In the genomic region with DNA sequence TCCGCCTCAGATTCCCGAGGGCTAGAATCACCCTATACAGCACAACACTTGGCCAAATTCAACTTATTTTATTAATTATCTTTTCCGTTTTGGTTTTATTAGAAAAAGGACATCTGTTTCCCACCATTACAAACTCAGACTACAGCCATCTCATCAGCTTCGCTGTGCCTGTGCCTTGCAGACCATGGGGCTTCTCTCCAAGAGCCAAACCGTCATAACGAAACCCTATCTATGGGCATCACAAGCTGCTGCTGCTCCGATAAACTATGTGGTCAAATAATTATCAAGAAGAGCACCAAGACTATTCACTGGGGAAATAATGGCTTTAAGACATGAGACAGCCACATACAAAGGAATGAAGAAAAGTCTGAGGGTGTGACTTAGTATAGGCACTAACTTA, we compare ENCODE assay signal across 21 mouse cellular contexts. TPM values are rescaled to one million over a fixed set of nuclear protein-coding genes. Genes with fewer than 3 reads are reported as not detected.
A peak's percentile ranks its signal among the peaks of the same experiment; 100 is the strongest.
DNase-seq lines count a peak whose midpoint lies in the region; ATAC-seq and TF ChIP-seq lines count a peak whose summit lies in the region.
"Had no signal": no experiment of that assay in that cellular context is flagged by ENCODE, and none has a peak within 500 bp of the region (broad histone marks: within the 10 kb centered on the region; RNA-seq: fewer than 3 reads in every experiment).

No protein-coding gene starts in this region.

- H3K36me3 ChIP-seq in MEL (ENCODE audit: control insufficient read depth in 1 of 2, insufficient read depth in 2 of 2, low read length in 2 of 2), result peaks cover 0 to 52% of the 10 kb centered on the region in 2 experiments; a peak in 2 of 4 replicates
- H3K36me3 ChIP-seq in liver, embryonic 13.5 days, result no peaks in the 10 kb centered on the region
- no peaks in the 10 kb centered on the region for H3K36me3 ChIP-seq in liver, postnatal 0 days (replicated peaks; ENCODE audit: insufficient read depth, low read length)
- no peaks in the 10 kb centered on the region for H3K36me3 ChIP-seq in lung, postnatal 0 days (ENCODE audit: insufficient read depth, low read length)
- H3K36me3 ChIP-seq: embryonic facial prominence, embryonic 13.5 days; heart, embryonic 10.5 days; hindbrain, embryonic 12.5 days had no signal

- peak in 1 of 2 experiments; percentile 56; a peak in 2 of 4 replicates for TF ChIP-seq POLR2A in MEL (IDR thresholded peaks at IDR 0.05; ENCODE audit: control insufficient read depth in 1 of 2, insufficient read depth in 1 of 2, low read depth in 1 of 2, low read length in 2 of 2, poor library complexity in 1 of 2)

- peak; percentile 54; the same call in 1 of the 2 replicates for ATAC-seq in erythroid progenitor cell, adult 5-6 weeks (replicated peaks; ENCODE audit: low FRiP score, poor library complexity, severe bottlenecking)
- peak; percentile 72 for ATAC-seq in liver, embryonic 13.5 days (ENCODE audit: low read depth)
- peak; percentile 57 for ATAC-seq in liver, postnatal 0 days
- ATAC-seq in lung, postnatal 0 days, result no peak
- ATAC-seq: forebrain, embryonic 14.5 days; hindbrain, embryonic 16.5 days had no signal

- peak; percentile 100 for TF ChIP-seq EP300 in MEL (IDR thresholded peaks at IDR 0.05; ENCODE audit: low read depth in 1 of 2, low read length in 2 of 2)
- TF ChIP-seq EP300 in liver, postnatal 0 days (IDR thresholded peaks at IDR 0.05; ENCODE audit: low read depth), result peak; percentile 93
- TF ChIP-seq EP300 in lung, postnatal 0 days (IDR thresholded peaks at IDR 0.05), result no peak

- DNase-seq in MEL (ENCODE audit: low read depth, low spot score), result peak; percentile 94
- DNase-seq in liver, embryonic 13.5 days, result peak; percentile 34
- DNase-seq in liver, postnatal 0 days, result no peak
- DNase-seq in lung, postnatal 0 days (ENCODE audit: low spot score), result no peak
- no peak for DNase-seq in kidney, postnatal 4 days
- no peak for DNase-seq in heart, adult 18-20 months
- no peak for DNase-seq in frontal cortex, postnatal 14 days (ENCODE audit: low spot score in 2 of 2)
- DNase-seq: adrenal gland, postnatal 10 days; cerebellum, adult 11-12 months; cerebellum, adult 9-10 months; cerebellum, postnatal 25 days; gastrocnemius, postnatal 36 days; heart, postnatal 10 days; heart, postnatal 4 days had no signal

- no peak for TF ChIP-seq CTCF in MEL (IDR thresholded peaks at IDR 0.05 in 2 of 3, conservative IDR thresholded peaks at IDR 0.05 in 1 of 3; ENCODE audit: control insufficient read depth in 1 of 3, insufficient read depth in 1 of 3, low read depth in 2 of 3, low read length in 3 of 3, poor library complexity in 1 of 3, severe bottlenecking in 1 of 3)
- TF ChIP-seq CTCF in liver, postnatal 0 days (IDR thresholded peaks at IDR 0.05; ENCODE audit: low read depth), result no peak
- TF ChIP-seq CTCF in lung, postnatal 0 days (IDR thresholded peaks at IDR 0.05), result no peak

- 45% methylated on average over 7 of the region's 7 CpGs for WGBS in liver, embryonic 13.5 days (ENCODE audit: insufficient replicate concordance)
- WGBS in liver, postnatal 0 days (ENCODE audit: insufficient replicate concordance), result 61% methylated on average over 7 of the region's 7 CpGs
- 80% methylated on average over 7 of the region's 7 CpGs for WGBS in lung, postnatal 0 days

- peak overlapping the region in 1 of 2 experiments; percentile 16; a peak in 1 of 4 replicates for H3K4me3 ChIP-seq in MEL (ENCODE audit: control insufficient read depth in 1 of 2, insufficient read depth in 1 of 2, low read depth in 2 of 2, low read length in 2 of 2)
- no peak overlapping the region for H3K4me3 ChIP-seq in liver, embryonic 13.5 days (replicated peaks)
- no peak overlapping the region for H3K4me3 ChIP-seq in liver, postnatal 0 days (ENCODE audit: low read depth, low read length)
- no peak overlapping the region for H3K4me3 ChIP-seq in lung, postnatal 0 days (ENCODE audit: low read depth, low read length)
- H3K4me3 ChIP-seq: embryonic facial prominence, embryonic 13.5 days; heart, embryonic 10.5 days; hindbrain, embryonic 12.5 days had no signal

- TF ChIP-seq RAD21 in MEL (IDR thresholded peaks at IDR 0.05; ENCODE audit: low read depth, low read length), result no peak

- H3K27me3 ChIP-seq in MEL (ENCODE audit: control insufficient read depth in 1 of 2, insufficient read depth in 2 of 2, low read length in 2 of 2), result no peaks in the 10 kb centered on the region
- no peaks in the 10 kb centered on the region for H3K27me3 ChIP-seq in liver, embryonic 13.5 days
- H3K27me3 ChIP-seq in liver, postnatal 0 days (ENCODE audit: insufficient read depth, low read length), result no peaks in the 10 kb centered on the region
- H3K27me3 ChIP-seq in lung, postnatal 0 days (replicated peaks; ENCODE audit: insufficient read depth, low read length), result no peaks in the 10 kb centered on the region
- H3K27me3 ChIP-seq: CH12.LX; embryonic facial prominence, embryonic 13.5 days; hindbrain, embryonic 12.5 days had no signal

- H3K9ac ChIP-seq in MEL (ENCODE audit: control insufficient read depth, low read depth, low read length, poor library complexity, severe bottlenecking), result peak overlapping the region; percentile 65
- no peak overlapping the region for H3K9ac ChIP-seq in liver, embryonic 13.5 days
- no peak overlapping the region for H3K9ac ChIP-seq in liver, postnatal 0 days (replicated peaks)
- H3K9ac ChIP-seq in lung, postnatal 0 days (replicated peaks; ENCODE audit: low read depth), result no peak overlapping the region
- H3K9ac ChIP-seq: embryonic facial prominence, embryonic 13.5 days; hindbrain, embryonic 12.5 days had no signal

- no peaks in the 10 kb centered on the region; the same call in 1 of the 2 replicates for H3K79me2 ChIP-seq in MEL (ENCODE audit: control insufficient read depth, insufficient read depth, low read length, poor library complexity)

- peak overlapping the region; percentile 97 for H3K27ac ChIP-seq in MEL (ENCODE audit: control insufficient read depth, low read depth, low read length)
- H3K27ac ChIP-seq in liver, embryonic 13.5 days, result peak overlapping the region; percentile 36
- H3K27ac ChIP-seq in liver, postnatal 0 days (ENCODE audit: low read depth), result no peak overlapping the region
- H3K27ac ChIP-seq in lung, postnatal 0 days (ENCODE audit: low read length), result no peak overlapping the region
- H3K27ac ChIP-seq: embryonic facial prominence, embryonic 13.5 days; heart, embryonic 10.5 days; hindbrain, embryonic 12.5 days had no signal

- peaks cover 37 to 43% of the 10 kb centered on the region in 2 experiments for H3K4me1 ChIP-seq in MEL (ENCODE audit: control insufficient read depth in 1 of 2, insufficient read depth in 2 of 2, low read length in 2 of 2)
- H3K4me1 ChIP-seq in liver, embryonic 13.5 days (replicated peaks), result peaks cover 38% of the 10 kb centered on the region
- H3K4me1 ChIP-seq in liver, postnatal 0 days (ENCODE audit: insufficient read depth), result peaks cover 6% of the 10 kb centered on the region
- H3K4me1 ChIP-seq in lung, postnatal 0 days (ENCODE audit: insufficient read depth, low read depth, low read length), result no peaks in the 10 kb centered on the region
- H3K4me1 ChIP-seq: embryonic facial prominence, embryonic 13.5 days; heart, embryonic 10.5 days; hindbrain, embryonic 12.5 days had no signal

- H3K4me2 ChIP-seq in liver, embryonic 13.5 days, result 0 out of 2 replicates have a peak overlapping the region, but pooled peaks have one; percentile 4
- no peak overlapping the region for H3K4me2 ChIP-seq in liver, postnatal 0 days (ENCODE audit: low read depth, low read length)
- no peak overlapping the region for H3K4me2 ChIP-seq in lung, postnatal 0 days (replicated peaks; ENCODE audit: low read depth, low read length)
- H3K4me2 ChIP-seq: embryonic facial prominence, embryonic 13.5 days; hindbrain, embryonic 12.5 days had no signal

- H3K9me3 ChIP-seq in MEL (replicated peaks; ENCODE audit: insufficient read depth, low read length), result no peaks in the 10 kb centered on the region
- no peaks in the 10 kb centered on the region for H3K9me3 ChIP-seq in liver, embryonic 13.5 days (replicated peaks)
- no peaks in the 10 kb centered on the region for H3K9me3 ChIP-seq in liver, postnatal 0 days (ENCODE audit: low read length)
- H3K9me3 ChIP-seq in lung, postnatal 0 days (ENCODE audit: low read length), result no peaks in the 10 kb centered on the region
- H3K9me3 ChIP-seq: heart, embryonic 10.5 days had no signal

TF ChIP-seq in MEL, 35 proteins besides CTCF, POLR2A, EP300 and RAD21 (continues in another document):
- TF ChIP-seq USF2 (IDR thresholded peaks at IDR 0.05; ENCODE audit: borderline replicate concordance in 1 of 2, insufficient read depth in 1 of 2, low read depth in 1 of 2, low read length in 2 of 2) (no peak), MAX (IDR thresholded peaks at IDR 0.05; ENCODE audit: low read length) (no peak), GATA1 (IDR thresholded peaks at IDR 0.05; ENCODE audit: low read depth, low read length) (peak; percentile 100), JUND (IDR thresholded peaks at IDR 0.05; ENCODE audit: low read depth, low read length) (0 out of 2 replicates have a peak, but pooled peaks have one; percentile 64), MYB (IDR thresholded peaks at IDR 0.05; ENCODE audit: low read depth, low read length) (peak; percentile 100), ZKSCAN1 (IDR thresholded peaks at IDR 0.05; ENCODE audit: low read depth, low read length) (no peak)

RNA-seq across cellular contexts. Expression of a gene that starts 6.9 kb away (rescaled TPM):
- 35.4 and 37.9 TPM in 2 replicates for total RNA-seq in MEL (2012; rRNA removed)
- polyA plus RNA-seq in MEL (2012; ENCODE audit: insufficient read depth in 1 of 2, insufficient read length in 2 of 2, low read depth in 1 of 2, low replicate concordance in 2 of 2, missing spikeins in 1 of 2), result 100 to 1,000 TPM in 1 of 2 experiments, 10 to 100 TPM in 1; 64.3 to 321 TPM
- 36.5 and 45.0 TPM in 2 replicates for total RNA-seq in erythroid progenitor cell, adult 5-6 weeks (2015; ENCODE audit: low replicate concordance)
- 14.9 and 30.3 TPM in 2 replicates for total RNA-seq in erythroid progenitor cell, adult 5-6 weeks (2017; ENCODE audit: low replicate concordance)
- 23.4 and 29.3 TPM in 2 replicates for polyA plus RNA-seq in liver, embryonic 13.5 days (2015; fragmentation: Nextera tagmentation; extraction: Ambion mirVana)
- polyA plus RNA-seq in liver, postnatal 0 days (2015; fragmentation: Nextera tagmentation; extraction: Ambion mirVana), result 11.9 and 12.1 TPM in 2 replicates
- polyA plus RNA-seq in lung, postnatal 0 days (2015; fragmentation: Nextera tagmentation; extraction: Ambion mirVana), result 14.7 and 17.0 TPM in 2 replicates
- total RNA-seq in heart, adult 18-20 months (2021), result 1 to 10 TPM; 4.0 to 5.2 TPM

RNA-seq across cellular contexts. Expression of a gene that starts 31.5 kb away (rescaled TPM):
- total RNA-seq in MEL (2012; rRNA removed), result 9.6 and 14.1 TPM in 2 replicates
- polyA plus RNA-seq in MEL (2012; ENCODE audit: insufficient read depth in 1 of 2, insufficient read length in 2 of 2, low read depth in 1 of 2, low replicate concordance in 2 of 2, missing spikeins in 1 of 2), result 10 to 100 TPM in 1 of 2 experiments, not detected in 1; 12.1 TPM
- 7.9 and 23.5 TPM in 2 replicates for total RNA-seq in erythroid progenitor cell, adult 5-6 weeks (2015; ENCODE audit: low replicate concordance)
- 20.0 and 20.3 TPM in 2 replicates for total RNA-seq in erythroid progenitor cell, adult 5-6 weeks (2017; ENCODE audit: low replicate concordance)
- polyA plus RNA-seq in liver, embryonic 13.5 days (2015; fragmentation: Nextera tagmentation; extraction: Ambion mirVana), result 10.6 and 13.6 TPM in 2 replicates
- polyA plus RNA-seq in liver, postnatal 0 days (2015; fragmentation: Nextera tagmentation; extraction: Ambion mirVana), result 23.0 and 26.7 TPM in 2 replicates
- polyA plus RNA-seq in lung, postnatal 0 days (2015; fragmentation: Nextera tagmentation; extraction: Ambion mirVana), result 36.6 and 38.4 TPM in 2 replicates
- 1 to 10 TPM; 7.1 to 7.9 TPM for total RNA-seq in heart, adult 18-20 months (2021)

Comparison
In these comparisons a context has a peak if more than half of its experiments do, and no peak if none do; other contexts are left out.
1. DNase-seq: peak in MEL (single experiment) and liver, embryonic 13.5 days (single experiment); none in liver, postnatal 0 days (single experiment), lung, postnatal 0 days (single experiment), kidney, postnatal 4 days (0 of 2), heart, adult 18-20 months (0 of 2) and frontal cortex, postnatal 14 days (0 of 2).
2. H3K27ac ChIP-seq: peak in MEL (single experiment) and liver, embryonic 13.5 days (single experiment); none in liver, postnatal 0 days (single experiment) and lung, postnatal 0 days (single experiment).